Mouse (Mus musculus) midbrain, embryonic 14.5 days (tissue): ENCODE measurements around the gene Nprl2. TPM values are rescaled to one million over a fixed set of nuclear protein-coding genes. Genes with fewer than 3 reads are reported as not detected.
A peak's percentile ranks its signal among the peaks of the same experiment; 100 is the strongest.

Experiments
- ATAC-seq: fragments of 200-750 bp; cut with Nextera tagmentation; 2 replicates; pipeline ENCODE4 v1.8.0; 2017; ENCODE audit warnings: moderate number of reproducible peaks, moderate library complexity; ENCODE audit not compliant: low FRiP score, low TSS enrichment
- DNase-seq: peaks from one replicate; pipeline ENCODE4 v3.0.0-alpha.2; 2015
- H3K27ac ChIP-seq: fragments of 300-500 bp; sonication (generic); replicated peaks from 2 replicates; pipeline ENCODE4 v1.5.1; 2014; ENCODE audit warnings: mild to moderate bottlenecking, low read depth, low read length, moderate library complexity
- H3K27me3 ChIP-seq: fragments of 300-500 bp; sonication (generic); 2 replicates; pipeline ENCODE4 v1.6.1; 2014; ENCODE audit warnings: low read length, control low read depth, mixed read lengths; ENCODE audit not compliant: control insufficient read depth, insufficient read depth
- H3K36me3 ChIP-seq: fragments of 300-500 bp; sonication (generic); 2 replicates; pipeline ENCODE4 v1.6.1; 2014; ENCODE audit warnings: low read length, control low read depth; ENCODE audit not compliant: control insufficient read depth, insufficient read depth
- H3K4me1 ChIP-seq: fragments of 300-500 bp; sonication (generic); 2 replicates; pipeline ENCODE4 v1.6.1; 2014; ENCODE audit warnings: mild to moderate bottlenecking, antibody characterized with exemption, low read length, control low read depth; ENCODE audit not compliant: control insufficient read depth, insufficient read depth
- H3K4me2 ChIP-seq: fragments of 300-500 bp; sonication (generic); 2 replicates; pipeline ENCODE4 v1.6.1; 2014; ENCODE audit warnings: mild to moderate bottlenecking, low read length, moderate library complexity
- H3K4me3 ChIP-seq: fragments of 300-500 bp; sonication (generic); replicated peaks from 2 replicates; pipeline ENCODE4 v1.5.1; 2014; ENCODE audit warnings: low read depth, low read length
- H3K9ac ChIP-seq: fragments of 300-500 bp; sonication (generic); replicated peaks from 2 replicates; pipeline ENCODE4 v1.6.1; 2014; ENCODE audit warnings: mild to moderate bottlenecking, low read length, moderate library complexity
- H3K9me3 ChIP-seq: fragments of 300-500 bp; sonication (generic); 2 replicates; pipeline ENCODE4 v1.6.1; 2016; ENCODE audit warnings: low read length, control low read depth, mixed read lengths; ENCODE audit not compliant: control insufficient read depth
- WGBS: fragments of 180-500 bp; shearing (Covaris S2); extraction: QIAGEN DNeasy Blood & Tissue Kit; methylation state at CpG from one replicate; pipeline ENCODE4 v1.1.7; 2014; 5-methylcytosine and 5-hydroxymethylcytosine counted together
- polyA plus RNA-seq: library from polyadenylated mRNA; unstranded; fragments of >200 nt; fragmentation: Nextera tagmentation; extraction: Ambion mirVana; gene quantifications from 2 replicates; pipeline ENCODE4 v1.2.1, GENCODE M21; 2014

Gene Nprl2
- polyA plus RNA-seq, 1 experiment from 2014 or later = 69.4 TPM

GRCm38 (mm10) chr9:107547957-107548356 lies 5.9 kb downstream of the Nprl2 start:
- no peak overlapping the region for H3K4me2 ChIP-seq
- H3K4me3 ChIP-seq = no peak overlapping the region
- H3K27me3 ChIP-seq = peaks cover 30% of the 10 kb centered on the region
- 77% methylated on average over 5 of the region's 5 CpGs for WGBS
- H3K36me3 ChIP-seq = peaks cover 19% of the 10 kb centered on the region
- H3K27ac ChIP-seq = no peak overlapping the region
- H3K4me1 ChIP-seq = peaks cover 19% of the 10 kb centered on the region
- no peaks in the 10 kb centered on the region for H3K9me3 ChIP-seq
- ATAC-seq (no peak), DNase-seq (no peak)
- no peak overlapping the region for H3K9ac ChIP-seq

GRCm38 (mm10) chr9:107548820-107549219 lies 6.8 kb downstream of the Nprl2 start:
- ATAC-seq (no peak), DNase-seq (no peak)
- Histone ChIP-seq H3K4me3 (no peak overlapping the region), H3K27ac (no peak overlapping the region), H3K4me1 (peaks cover 23% of the 10 kb centered on the region), H3K27me3 (peaks cover 30% of the 10 kb centered on the region), H3K4me2 (no peak overlapping the region), H3K36me3 (peaks cover 15% of the 10 kb centered on the region), H3K9ac (no peak overlapping the region), H3K9me3 (no peaks in the 10 kb centered on the region)
- 87% methylated on average over 10 of the region's 10 CpGs for WGBS

- WGBS = 87% methylated on average over 20 of the region's 20 CpGs
- DNase-seq = no peak
- Histone ChIP-seq H3K27ac (no peak overlapping the region), H3K36me3 (peaks cover 9% of the 10 kb centered on the region), H3K4me3 (no peak overlapping the region), H3K9me3 (no peaks in the 10 kb centered on the region), H3K27me3 (peaks cover 30% of the 10 kb centered on the region), H3K4me2 (no peak overlapping the region), H3K9ac (no peak overlapping the region), H3K4me1 (peaks cover 23% of the 10 kb centered on the region)
- no peak for ATAC-seq
These were observed 7.5 kb downstream of the Nprl2 start for GRCm38 (mm10) chr9:107549297-107550074.

- Histone ChIP-seq H3K27me3 (peaks cover 30% of the 10 kb centered on the region), H3K4me2 (peak overlapping the region; percentile 53; the same call in 1 of the 2 replicates), H3K9ac (no peak overlapping the region), H3K36me3 (no peaks in the 10 kb centered on the region), H3K9me3 (no peaks in the 10 kb centered on the region), H3K4me1 (peaks cover 28% of the 10 kb centered on the region), H3K4me3 (peak overlapping the region; percentile 29; the same call in 1 of the 2 replicates), H3K27ac (no peak overlapping the region)
- 26% methylated on average over 23 of the region's 23 CpGs for WGBS
- no peak for DNase-seq
- no peak for ATAC-seq
These were observed 8.6 kb downstream of the Nprl2 start for GRCm38 (mm10) chr9:107550491-107551116.

GRCm38 (mm10) chr9:107551117-107551889 lies 9.3 kb downstream of the Nprl2 start, which contains the start of gene Rassf1:
Gene Rassf1, plus strand, starts transcription at chr9:107551555.
- ATAC-seq (no peak), DNase-seq (peak; percentile 48)
- Histone ChIP-seq H3K4me3 (peak within 1 kb of the TSS; percentile 29), H3K27ac (no peak within 1 kb of the TSS), H3K36me3 (no peaks in the 10 kb centered on the region), H3K9ac (peak within 1 kb of the TSS; percentile 45; the same call in 1 of the 2 replicates), H3K27me3 (peaks cover 30% of the 10 kb centered on the region), H3K4me2 (peak within 1 kb of the TSS; percentile 53), H3K4me1 (peaks cover 35% of the 10 kb centered on the region), H3K9me3 (no peaks in the 10 kb centered on the region)
- WGBS = 2% methylated on average over 63 of the region's 63 CpGs

GRCm38 (mm10) chr9:107551890-107552355 lies 9.9 kb downstream of the Nprl2 start:
- H3K27me3 ChIP-seq = peaks cover 30% of the 10 kb centered on the region
- peak overlapping the region; percentile 29 for H3K4me3 ChIP-seq
- no peak for ATAC-seq
- peaks cover 34% of the 10 kb centered on the region for H3K4me1 ChIP-seq
- 11% methylated on average over 8 of the region's 8 CpGs for WGBS
- peaks cover 3% of the 10 kb centered on the region; the same call in 1 of the 2 replicates for H3K36me3 ChIP-seq
- peak overlapping the region; percentile 53 for H3K4me2 ChIP-seq
- H3K9me3 ChIP-seq = no peaks in the 10 kb centered on the region
- DNase-seq = no peak
- H3K27ac ChIP-seq = no peak overlapping the region
- 0 out of 2 replicates have a peak overlapping the region, but pooled peaks have one; percentile 45 for H3K9ac ChIP-seq

GRCm38 (mm10) chr9:107552690-107553393 lies 10.8 kb downstream of the Nprl2 start:
- H3K4me1 ChIP-seq = peaks cover 26% of the 10 kb centered on the region
- H3K27me3 ChIP-seq = peaks cover 30% of the 10 kb centered on the region
- DNase-seq = no peak
- WGBS = 78% methylated on average over 5 of the region's 5 CpGs
- H3K9ac ChIP-seq = no peak overlapping the region
- no peak overlapping the region for H3K27ac ChIP-seq
- no peak for ATAC-seq
- H3K4me2 ChIP-seq = no peak overlapping the region; the same call in 1 of the 2 replicates
- H3K9me3 ChIP-seq = no peaks in the 10 kb centered on the region
- peaks cover 11% of the 10 kb centered on the region for H3K36me3 ChIP-seq
- no peak overlapping the region for H3K4me3 ChIP-seq
